Mouse (Mus musculus): ENCODE data around the gene Ifna2.

DNA sequence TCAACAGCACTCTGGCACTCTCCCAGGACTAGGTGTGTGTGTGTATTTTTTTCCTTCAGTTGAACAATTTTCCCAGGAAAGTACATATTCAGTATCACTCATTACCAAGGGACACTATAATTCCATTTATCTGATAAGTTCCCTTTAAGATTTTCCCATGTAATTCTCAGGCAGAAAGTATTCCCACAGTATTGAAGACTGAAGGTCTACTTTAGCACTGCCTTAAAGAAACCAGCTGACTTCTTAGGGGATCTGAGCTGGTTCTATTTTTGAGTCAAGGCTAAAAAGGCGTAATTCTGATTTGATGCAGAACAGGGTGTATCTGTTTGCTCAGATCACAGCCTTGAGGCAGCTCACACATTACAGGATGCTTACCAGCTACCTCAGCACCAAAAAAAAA, 35.0 kb upstream of the Ifna2 start:
- TF ChIP-seq POU5F1 (IDR thresholded peaks at IDR 0.05; ENCODE audit: borderline replicate concordance, low read length) (no peak), CTCF (conservative IDR thresholded peaks at IDR 0.05; ENCODE audit: low read length) (no peak)
